ENCODE assay signal across 8 mouse cellular contexts in genomic region chr14:57665628-57665950, GRCm38 (mm10). TPM values are rescaled to one million over a fixed set of nuclear protein-coding genes. Genes with fewer than 3 reads are reported as not detected.
DNase-seq lines count a peak whose midpoint lies in the region; ATAC-seq and TF ChIP-seq lines count a peak whose summit lies in the region.

No protein-coding gene starts in this region.

- peak overlapping the region; percentile 91 for H3K27ac ChIP-seq in heart, embryonic 12.5 days (ENCODE audit: poor library complexity, severe bottlenecking)
- peak overlapping the region; percentile 10; the same call in 1 of the 2 replicates for H3K27ac ChIP-seq in ES-Bruce4 (ENCODE audit: insufficient read depth, low read length)
- H3K27ac ChIP-seq in forebrain, embryonic 16.5 days (ENCODE audit: low read length) = peak overlapping the region; percentile 91
- peak overlapping the region; percentile 89 for H3K27ac ChIP-seq in liver, postnatal 0 days (ENCODE audit: low read depth)

- no peak for TF ChIP-seq CTCF in ES-Bruce4 (IDR thresholded peaks at IDR 0.05; ENCODE audit: low read depth, low read length)
- no peak for TF ChIP-seq CTCF in liver, postnatal 0 days (IDR thresholded peaks at IDR 0.05; ENCODE audit: low read depth)

- TF ChIP-seq EP300 in ES-Bruce4 (IDR thresholded peaks at IDR 0.05; ENCODE audit: insufficient read depth, low read depth, low read length) = no peak
- no peak for TF ChIP-seq EP300 in liver, postnatal 0 days (IDR thresholded peaks at IDR 0.05; ENCODE audit: low read depth)

- peak overlapping the region; percentile 75 for H3K4me3 ChIP-seq in heart, embryonic 12.5 days
- peak overlapping the region; percentile 87 for H3K4me3 ChIP-seq in ES-Bruce4 (ENCODE audit: low read depth, low read length)
- H3K4me3 ChIP-seq in forebrain, embryonic 16.5 days (replicated peaks; ENCODE audit: low read length) = peak overlapping the region; percentile 55
- H3K4me3 ChIP-seq in liver, postnatal 0 days (ENCODE audit: low read depth, low read length) = peak overlapping the region; percentile 90

- peak overlapping the region; percentile 67 for H3K4me2 ChIP-seq in heart, embryonic 12.5 days
- peak overlapping the region; percentile 98 for H3K4me2 ChIP-seq in forebrain, embryonic 16.5 days (ENCODE audit: low read length)
- H3K4me2 ChIP-seq in liver, postnatal 0 days (ENCODE audit: low read depth, low read length) = peak overlapping the region; percentile 92

- peak overlapping the region; percentile 92 for H3K9ac ChIP-seq in heart, embryonic 12.5 days
- H3K9ac ChIP-seq in ES-Bruce4 (ENCODE audit: low read depth, poor library complexity, severe bottlenecking) = peak overlapping the region; percentile 79
- peak overlapping the region; percentile 73 for H3K9ac ChIP-seq in forebrain, embryonic 16.5 days (replicated peaks; ENCODE audit: low read depth, low read length)
- H3K9ac ChIP-seq in liver, postnatal 0 days (replicated peaks) = peak overlapping the region; percentile 92

- peaks cover 7% of the 10 kb centered on the region for H3K4me1 ChIP-seq in heart, embryonic 12.5 days (replicated peaks)
- H3K4me1 ChIP-seq in ES-Bruce4 (ENCODE audit: control insufficient read depth, insufficient read depth, low read length) = no peaks in the 10 kb centered on the region
- H3K4me1 ChIP-seq in forebrain, embryonic 16.5 days (replicated peaks; ENCODE audit: control insufficient read depth, insufficient read depth, low read length) = peaks cover 14% of the 10 kb centered on the region
- peaks cover 20% of the 10 kb centered on the region for H3K4me1 ChIP-seq in liver, postnatal 0 days (ENCODE audit: insufficient read depth)

- 12% methylated on average over 10 of the region's 10 CpGs for WGBS in heart, embryonic 12.5 days
- WGBS in forebrain, embryonic 16.5 days = 10% methylated on average over 10 of the region's 10 CpGs
- WGBS in liver, postnatal 0 days (ENCODE audit: insufficient replicate concordance) = 4% methylated on average over 10 of the region's 10 CpGs

- no peak for TF ChIP-seq POLR2A in ES-Bruce4 (IDR thresholded peaks at IDR 0.05; ENCODE audit: insufficient read depth, low read length)

- no peaks in the 10 kb centered on the region for H3K27me3 ChIP-seq in heart, embryonic 12.5 days (replicated peaks)
- H3K27me3 ChIP-seq in ES-Bruce4 (ENCODE audit: control insufficient read depth, insufficient read depth, low read length, poor library complexity, severe bottlenecking) = no peaks in the 10 kb centered on the region
- H3K27me3 ChIP-seq in forebrain, embryonic 16.5 days (replicated peaks; ENCODE audit: control insufficient read depth, insufficient read depth, low read length) = no peaks in the 10 kb centered on the region
- H3K27me3 ChIP-seq in liver, postnatal 0 days (ENCODE audit: insufficient read depth, low read length) = no peaks in the 10 kb centered on the region

- ATAC-seq in heart, embryonic 12.5 days (ENCODE audit: insufficient number of reproducible peaks, low FRiP score) = no peak
- ATAC-seq in forebrain, embryonic 16.5 days = no peak
- no peak for ATAC-seq in liver, postnatal 0 days

- H3K36me3 ChIP-seq in heart, embryonic 12.5 days = no peaks in the 10 kb centered on the region
- H3K36me3 ChIP-seq in ES-Bruce4 (ENCODE audit: control insufficient read depth, insufficient read depth, low read length, poor library complexity, severe bottlenecking) = peaks cover 5% of the 10 kb centered on the region; the same call in 1 of the 2 replicates
- H3K36me3 ChIP-seq in forebrain, embryonic 16.5 days (ENCODE audit: control insufficient read depth, insufficient read depth) = no peaks in the 10 kb centered on the region
- H3K36me3 ChIP-seq in liver, postnatal 0 days (replicated peaks; ENCODE audit: insufficient read depth, low read length) = no peaks in the 10 kb centered on the region

- no peaks in the 10 kb centered on the region for H3K9me3 ChIP-seq in heart, embryonic 12.5 days (replicated peaks)
- H3K9me3 ChIP-seq in ES-Bruce4 (replicated peaks; ENCODE audit: control insufficient read depth, insufficient read depth, low read length, poor library complexity, severe bottlenecking) = no peaks in the 10 kb centered on the region
- H3K9me3 ChIP-seq in forebrain, embryonic 16.5 days (ENCODE audit: control insufficient read depth, low read length) = no peaks in the 10 kb centered on the region
- no peaks in the 10 kb centered on the region for H3K9me3 ChIP-seq in liver, postnatal 0 days (ENCODE audit: low read length)

- DNase-seq in heart, adult 18-20 months = no peak
- DNase-seq in liver, postnatal 0 days = no peak
- no peak for DNase-seq in adrenal gland, postnatal 10 days
- DNase-seq in right cerebral cortex, postnatal 10 days (ENCODE audit: low spot score in 2 of 2) = no peak
- no peak for DNase-seq in right cerebral cortex, postnatal 14 days

RNA-seq across cellular contexts. Expression of gene Xpo4, which starts 0.4 kb away (rescaled TPM):
- polyA plus RNA-seq in heart, embryonic 12.5 days (2016; fragmentation: Nextera tagmentation; extraction: Ambion mirVana) = 19.2 and 19.5 TPM in 2 replicates
- 10 to 100 TPM; 11.3 to 11.6 TPM for total RNA-seq in heart, adult 18-20 months (2021)
- 64.0 and 64.1 TPM in 2 replicates for polyA plus RNA-seq in ES-Bruce4 (2011; ENCODE audit: insufficient read depth, insufficient read length, low read depth, missing spikeins)
- polyA plus RNA-seq in forebrain, embryonic 16.5 days (2015; fragmentation: Nextera tagmentation; extraction: Ambion mirVana) = 13.1 and 13.8 TPM in 2 replicates
- polyA plus RNA-seq in liver, postnatal 0 days (2015; fragmentation: Nextera tagmentation; extraction: Ambion mirVana) = 4.9 and 5.0 TPM in 2 replicates
- 10 to 100 TPM; 20.7 to 28.1 TPM for total RNA-seq in adrenal gland, postnatal 10 days (2021)

Comparison
In these comparisons a context has a peak if more than half of its experiments do, and no peak if none do; other contexts are left out.
1. H3K27ac ChIP-seq: peak in every context shown above with its lines; median percentile 91 in heart, embryonic 12.5 days; 91 in forebrain, embryonic 16.5 days; 89 in liver, postnatal 0 days; 10 in ES-Bruce4.